Mouse (Mus musculus) thymus, adult 2 months (tissue): ENCODE results near the gene Arf4.
"Not testable (repeated sequence)": the region's sequence is repeated elsewhere in the genome, so short reads cannot be mapped to it uniquely, and the experiment has no call there.

Experiments
- CTCF ChIP-seq: fragments of 200-500 bp; IDR thresholded peaks from 2 replicates; pipeline ENCODE4 v1.5.1; 2012; ENCODE audit warnings: mild to moderate bottlenecking, control low read depth, low read length, moderate library complexity, borderline replicate concordance; ENCODE audit not compliant: control insufficient read depth, poor library complexity, insufficient read depth; ENCODE audit errors: extremely low read depth
- POLR2A ChIP-seq: fragments of 200-500 bp; IDR thresholded peaks from 2 replicates; pipeline ENCODE4 v1.6.1; 2012; ENCODE audit warnings: mild to moderate bottlenecking, low read length, control low read depth, moderate library complexity; ENCODE audit not compliant: control insufficient read depth, poor library complexity, insufficient read depth; ENCODE audit errors: extremely low read depth

DNA sequence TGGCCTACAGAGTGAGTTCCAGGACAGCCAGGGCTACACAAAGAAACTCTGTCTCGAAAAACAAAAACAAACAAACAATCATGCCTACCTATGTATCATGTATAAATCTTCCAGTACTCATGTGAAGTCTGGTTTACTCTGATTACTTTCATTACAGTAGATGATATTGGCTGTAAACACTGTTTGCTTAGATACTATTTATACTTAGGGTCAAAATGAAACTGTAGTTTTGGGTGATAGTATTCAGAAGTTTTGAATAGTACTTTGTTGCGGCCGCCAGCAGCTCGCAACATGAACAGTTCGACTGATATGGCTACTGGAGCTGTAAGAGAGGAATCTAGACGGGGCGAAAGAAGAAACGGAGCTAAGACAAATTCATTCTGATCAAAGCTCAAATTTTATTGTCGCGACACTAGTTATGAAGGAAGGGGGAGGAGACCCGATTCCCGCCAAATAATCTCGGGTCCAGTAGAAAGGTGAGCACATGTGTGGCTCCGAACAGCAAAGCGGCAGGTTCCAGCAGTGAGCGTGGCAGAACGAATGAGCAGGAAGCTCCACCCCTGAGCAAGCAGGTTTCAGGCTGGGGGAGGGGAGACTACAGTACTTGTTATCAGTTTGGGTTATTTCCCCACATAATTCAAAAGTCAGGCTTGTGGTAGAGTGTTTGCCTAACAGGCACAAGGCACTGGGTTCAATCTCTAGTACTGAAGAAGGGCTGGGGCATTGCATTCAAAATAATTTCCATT, 34.2 kb downstream of the Arf4 start:
- TF ChIP-seq CTCF, POLR2A: not testable (repeated sequence)
